Mouse (Mus musculus) cerebellum, postnatal 36 days (tissue): ENCODE measurements around the gene Nt5dc1.
"Not testable (repeated sequence)": the region's sequence is repeated elsewhere in the genome, so short reads cannot be mapped to it uniquely, and the experiment has no call there.

Experiments
- DNase-seq, 2 experiments: peaks; one replicate each; pipeline ENCODE4 v3.0.0; 2021 to 2022; ENCODE audit warnings: mixed read lengths in 2 of 2

Nt5dc1 gene

GRCm38 (mm10) chr10:34418204-34418756, at the start of gene Nt5dc1:
Gene Nt5dc1, minus strand, starts transcription at chr10:34418552.
- DNase-seq = peak; percentile 89 to 91

- no peak for DNase-seq
These were observed 46.0 kb upstream of the Nt5dc1 start for GRCm38 (mm10) chr10:34464321-34464720.

- no peak for DNase-seq
These were observed 43.1 kb upstream of the Nt5dc1 start for GRCm38 (mm10) chr10:34461451-34461850.

- DNase-seq = no peak
These were observed 31.1 kb upstream of the Nt5dc1 start for GRCm38 (mm10) chr10:34449469-34449868.

- not testable (repeated sequence) for DNase-seq
These were observed 15.8 kb upstream of the Nt5dc1 start for GRCm38 (mm10) chr10:34434191-34434590.

GRCm38 (mm10) chr10:34431783-34432182, 13.4 kb upstream of the Nt5dc1 start:
- no peak for DNase-seq

GRCm38 (mm10) chr10:34418794-34419193, 442 bp upstream of the Nt5dc1 start:
- DNase-seq = not testable (repeated sequence)

- no peak for DNase-seq
These were observed 19.1 kb downstream of the Nt5dc1 start for GRCm38 (mm10) chr10:34399267-34399666.

- no peak for DNase-seq
These were observed 21.4 kb downstream of the Nt5dc1 start for GRCm38 (mm10) chr10:34396959-34397358.

- no peak for DNase-seq
These were observed 28.7 kb downstream of the Nt5dc1 start, which contains the start of gene Col10a1 for GRCm38 (mm10) chr10:34389681-34390080. Gene Col10a1, plus strand, starts transcription at chr10:34389981.

- no peak for DNase-seq
These were observed 32.7 kb downstream of the Nt5dc1 start for GRCm38 (mm10) chr10:34385636-34386035.

- DNase-seq = no peak
These were observed 45.0 kb downstream of the Nt5dc1 start for GRCm38 (mm10) chr10:34373332-34373731.

GRCm38 (mm10) chr10:34368138-34368537, 50.2 kb downstream of the Nt5dc1 start:
- no peak for DNase-seq

GRCm38 (mm10) chr10:34363756-34364155, 54.6 kb downstream of the Nt5dc1 start:
- DNase-seq = no peak

GRCm38 (mm10) chr10:34358263-34358662, 60.1 kb downstream of the Nt5dc1 start:
- DNase-seq = no peak

- DNase-seq = no peak
These were observed 66.2 kb downstream of the Nt5dc1 start for GRCm38 (mm10) chr10:34352166-34352565.

- no peak for DNase-seq
These were observed 76.5 kb downstream of the Nt5dc1 start for GRCm38 (mm10) chr10:34341886-34342285.

GRCm38 (mm10) chr10:34341014-34341413, 77.3 kb downstream of the Nt5dc1 start:
- no peak for DNase-seq

- DNase-seq = peak; percentile 37 to 51
These were observed 90.0 kb downstream of the Nt5dc1 start for GRCm38 (mm10) chr10:34328310-34328709.

- no peak for DNase-seq
These were observed 91.2 kb downstream of the Nt5dc1 start for GRCm38 (mm10) chr10:34327144-34327543.

- DNase-seq = no peak
These were observed 91.7 kb downstream of the Nt5dc1 start for GRCm38 (mm10) chr10:34326701-34327100.

- no peak for DNase-seq
These were observed 97.5 kb downstream of the Nt5dc1 start for GRCm38 (mm10) chr10:34320809-34321208.

GRCm38 (mm10) chr10:34317217-34317606, 101.1 kb downstream of the Nt5dc1 start:
- DNase-seq = no peak

GRCm38 (mm10) chr10:34316571-34317216, 101.7 kb downstream of the Nt5dc1 start:
- peak; percentile 62 to 72 for DNase-seq

GRCm38 (mm10) chr10:34312536-34312935, 105.8 kb downstream of the Nt5dc1 start:
- DNase-seq = no peak
